Mouse (Mus musculus) right cerebral cortex, postnatal 14 days (tissue): ENCODE measurements around the gene Npdc1.

Experiments
- DNase-seq: peaks from one replicate; pipeline ENCODE4 v3.0.0; 2022

The Npdc1 gene

GRCm38 (mm10) chr2:25399051-25399450, at the start of gene Npdc1:
Gene Npdc1, plus strand, starts transcription at chr2:25399351.
- no peak for DNase-seq

DNA sequence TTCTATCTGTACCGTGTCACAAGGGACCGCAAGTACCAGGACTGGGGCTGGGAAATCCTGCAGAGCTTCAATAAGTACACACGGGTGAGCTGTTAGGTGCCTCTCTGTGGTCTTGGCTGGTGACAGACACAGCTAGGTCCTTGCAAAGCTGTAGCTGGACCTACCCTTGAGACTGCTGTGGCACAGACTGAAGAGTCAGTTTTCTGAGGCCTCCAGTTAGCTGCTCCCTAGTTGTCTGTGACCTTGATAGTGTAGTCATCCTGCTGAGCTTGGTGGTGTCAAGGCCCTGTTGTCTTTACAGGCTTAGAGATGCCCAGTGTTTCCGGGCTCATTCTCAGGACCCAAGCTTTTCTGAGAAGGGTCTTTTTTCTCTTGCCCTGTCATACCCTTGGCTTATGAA, 49.7 kb upstream of the Npdc1 start:
- DNase-seq: no peak

GRCm38 (mm10) chr2:25350701-25351100, 48.5 kb upstream of the Npdc1 start:
- no peak for DNase-seq

DNA sequence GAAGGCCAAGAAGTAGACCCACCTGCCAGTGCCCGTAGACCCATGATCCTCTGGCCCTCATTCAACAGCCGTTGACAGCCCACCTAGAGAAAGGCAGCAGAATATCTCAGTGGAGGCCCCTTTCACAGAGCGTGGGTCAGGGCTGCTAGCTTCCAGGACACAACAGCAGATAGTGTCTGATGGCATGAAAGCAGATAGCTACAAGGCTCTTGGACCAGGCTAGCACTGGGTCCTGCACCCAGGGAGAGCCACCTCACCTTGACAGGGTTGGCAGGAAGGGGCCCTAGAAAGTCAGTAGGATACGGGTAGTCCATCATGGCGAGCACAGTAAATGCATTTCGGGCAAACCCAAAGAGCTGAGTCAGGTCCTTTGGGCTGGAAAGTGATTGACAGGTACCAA, 44.9 kb upstream of the Npdc1 start:
- DNase-seq: no peak

GRCm38 (mm10) chr2:25355419-25356066, 43.6 kb upstream of the Npdc1 start:
- DNase-seq: no peak

DNA sequence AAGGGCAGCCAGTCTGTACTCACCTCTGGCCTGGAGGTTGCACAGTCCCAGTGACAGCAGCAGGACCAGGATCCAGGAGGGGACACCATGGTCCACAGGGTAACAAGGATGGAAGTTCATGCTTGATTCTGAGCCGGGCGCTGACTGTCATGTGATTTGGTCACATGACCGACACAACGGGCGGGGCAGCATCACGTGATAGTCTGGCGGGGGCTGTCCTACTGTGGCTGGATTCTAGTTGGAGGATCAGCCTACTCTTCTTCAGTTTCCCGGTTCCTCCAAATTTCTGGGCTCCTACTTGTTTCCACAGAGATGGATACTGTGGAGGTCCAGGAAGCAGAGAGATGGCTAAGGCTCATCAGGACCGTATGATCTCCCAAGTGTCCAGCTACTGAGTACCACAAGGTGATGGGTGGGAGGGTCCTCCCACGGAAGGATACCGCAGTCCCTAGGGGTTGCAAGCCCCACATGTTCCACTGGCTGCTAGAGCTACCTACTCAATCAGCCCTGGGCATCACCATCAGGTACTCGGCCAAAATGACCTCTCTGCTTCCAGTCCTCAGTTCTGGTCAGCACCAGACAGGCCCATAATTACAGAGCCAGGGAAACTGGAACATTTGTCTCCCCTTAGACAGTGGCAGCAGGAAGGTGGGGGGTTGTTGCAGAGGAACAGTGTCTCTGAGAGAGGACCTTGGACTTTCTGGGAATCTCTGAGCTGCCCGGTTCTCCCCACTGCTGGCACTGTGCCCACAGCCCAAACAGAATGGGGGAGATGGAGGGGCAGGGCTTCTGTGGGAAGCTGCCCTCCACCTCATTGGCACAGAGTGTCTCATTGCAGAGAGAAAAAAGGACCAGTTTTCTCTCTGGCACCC, 42.7 kb upstream of the Npdc1 start, which contains the start of gene Dpp7:
Dpp7 (minus strand) TSS at position 152 of the 872 bp plus-strand sequence.
- peak; percentile 81 for DNase-seq

- no peak for DNase-seq
These were observed 39.3 kb upstream of the Npdc1 start for GRCm38 (mm10) chr2:25359848-25360247.

DNA sequence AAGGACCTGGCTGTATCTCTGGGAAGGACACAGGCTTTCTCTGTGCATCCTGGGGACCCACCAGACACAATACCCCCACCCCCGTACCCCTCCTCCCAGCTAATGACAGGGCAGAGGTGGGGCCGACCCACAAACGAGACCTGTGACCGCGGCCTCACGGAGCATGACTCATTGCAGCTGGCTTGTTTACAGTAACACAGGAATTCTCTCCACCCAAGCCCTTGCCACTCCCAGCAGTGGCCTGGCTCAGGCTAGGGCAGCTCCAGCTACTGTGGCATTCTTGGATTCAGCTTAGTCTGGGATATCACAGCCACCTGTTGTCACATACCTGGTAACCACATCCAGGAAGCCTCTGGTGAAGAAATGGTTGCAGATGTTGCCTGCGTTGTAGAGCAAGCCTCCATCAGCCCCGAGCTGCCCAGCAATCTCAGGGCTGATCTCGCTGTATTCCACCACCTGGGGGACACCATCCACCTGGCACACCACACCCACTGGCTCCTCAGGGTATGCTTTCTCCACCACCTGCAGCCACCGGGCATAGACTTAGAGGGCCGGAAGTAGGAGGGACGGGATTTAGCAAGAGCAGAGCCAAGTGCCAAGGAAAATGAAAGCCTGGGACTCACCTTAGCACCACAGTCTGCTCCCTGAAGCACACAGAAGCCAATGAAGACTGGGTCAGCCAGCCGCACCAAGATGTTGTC, 35.5 kb upstream of the Npdc1 start:
- no peak for DNase-seq

DNA sequence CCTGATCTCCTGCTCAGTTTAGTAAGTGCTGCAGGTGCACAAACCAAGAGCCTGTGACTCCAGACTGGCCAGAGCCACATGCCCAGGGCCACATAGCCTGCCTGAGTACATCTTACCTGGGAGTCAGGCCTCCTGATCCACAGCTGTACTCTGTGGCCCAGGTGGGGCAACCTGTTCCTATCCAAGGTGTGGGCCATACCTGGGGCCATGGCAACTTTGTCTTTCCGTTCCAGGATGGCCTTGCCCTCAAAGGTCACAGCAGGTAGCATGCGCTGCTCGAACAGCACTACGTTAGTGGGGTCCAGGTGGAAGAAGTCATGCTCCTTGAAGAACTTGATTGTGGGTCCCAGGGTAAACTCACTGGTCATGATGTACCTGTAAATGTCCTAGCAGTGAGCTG, 34.8 kb upstream of the Npdc1 start:
- DNase-seq: no peak

DNA sequence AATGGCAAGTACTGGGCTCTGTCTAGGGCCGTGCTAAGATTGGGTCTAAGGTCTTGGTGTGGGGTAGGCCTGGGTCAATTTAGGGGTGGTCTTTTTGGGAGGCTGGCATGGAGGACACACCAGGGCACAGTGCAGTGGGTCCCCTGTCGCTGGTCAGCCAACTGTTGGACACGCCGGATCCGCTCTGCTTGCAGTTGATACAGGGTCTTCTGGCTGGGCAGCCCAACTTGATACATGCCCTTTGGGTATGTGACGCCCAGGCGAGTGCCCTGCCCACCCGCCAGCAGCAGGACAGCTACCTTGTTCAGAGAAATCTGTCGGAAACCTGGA, 34.4 kb upstream of the Npdc1 start:
- DNase-seq: no peak

GRCm38 (mm10) chr2:25365091-25365761, 33.9 kb upstream of the Npdc1 start, which contains the start of gene Uap1l1:
Gene Uap1l1, minus strand, starts transcription at chr2:25365682.
- DNase-seq: peak; percentile 58

- DNase-seq: no peak
These were observed 29.2 kb upstream of the Npdc1 start for GRCm38 (mm10) chr2:25369996-25370395.

- peak; percentile 84 for DNase-seq
These were observed 27.1 kb upstream of the Npdc1 start, which contains the start of gene Sapcd2 for GRCm38 (mm10) chr2:25371764-25372643. Gene Sapcd2, plus strand, starts transcription at chr2:25372321.

- no peak for DNase-seq
These were observed 26.3 kb upstream of the Npdc1 start for GRCm38 (mm10) chr2:25372644-25373391.

DNA sequence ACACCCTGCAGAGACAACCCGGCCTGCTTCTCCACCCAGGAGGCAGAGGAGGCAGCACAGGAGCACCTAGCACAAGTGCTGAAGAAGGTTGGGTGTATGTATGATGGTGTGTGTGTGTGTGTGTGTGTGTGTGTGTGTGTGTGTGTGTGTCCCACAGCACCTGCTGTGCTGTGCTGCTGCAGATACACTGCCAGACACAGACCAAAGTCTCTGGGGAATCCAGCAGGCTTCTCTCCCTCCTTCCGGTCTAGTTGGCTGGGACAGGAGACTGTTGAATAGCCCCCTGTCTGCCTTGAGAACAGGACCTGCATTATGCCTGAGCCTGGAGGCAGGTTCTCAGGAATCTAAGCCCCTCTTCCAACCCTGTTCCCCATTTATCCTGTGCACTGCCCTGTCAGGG, 25.7 kb upstream of the Npdc1 start:
- no peak for DNase-seq

GRCm38 (mm10) chr2:25376589-25376988, 22.6 kb upstream of the Npdc1 start:
- DNase-seq: peak; percentile 61

DNA sequence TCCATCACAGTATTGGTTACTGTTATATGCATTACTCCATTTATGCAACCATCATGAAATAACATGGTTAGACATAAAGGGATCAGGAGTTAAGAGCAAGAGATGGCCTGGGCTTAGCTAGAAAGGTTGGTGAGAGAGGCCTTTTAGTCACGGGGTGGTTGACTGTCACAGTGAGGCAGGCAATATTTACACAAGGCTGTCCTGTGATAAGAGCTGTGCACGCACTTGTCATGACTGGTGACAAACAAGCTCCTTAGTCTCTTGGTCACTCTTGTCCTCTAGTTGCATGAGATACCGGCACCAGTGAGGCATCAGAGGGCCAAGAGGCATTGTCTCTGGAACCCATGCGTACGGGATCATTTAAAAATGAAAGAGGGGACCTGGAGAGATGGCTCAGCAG, 14.7 kb upstream of the Npdc1 start:
- DNase-seq: no peak

GRCm38 (mm10) chr2:25391266-25391665, 7.9 kb upstream of the Npdc1 start:
- no peak for DNase-seq

GRCm38 (mm10) chr2:25394281-25395221, 4.6 kb upstream of the Npdc1 start:
- peak; percentile 41 for DNase-seq
